Mouse (Mus musculus): ENCODE data around the gene Bad.
A peak's percentile ranks its signal among the peaks of the same experiment; 100 is the strongest.

Bad gene

GRCm38 (mm10) chr19:6968491-6969271 is 27.0 kb downstream of the Bad start:
- no peak for DNase-seq (ENCODE audit: low spot score)

- DNase-seq (ENCODE audit: low spot score): no peak
These were observed 27.6 kb downstream of the Bad start for GRCm38 (mm10) chr19:6969291-6969664.

- DNase-seq (ENCODE audit: low spot score): no peak
These were observed 28.2 kb downstream of the Bad start for GRCm38 (mm10) chr19:6969665-6970381.

GRCm38 (mm10) chr19:6970460-6971085 is 28.9 kb downstream of the Bad start:
- peak; percentile 66 for DNase-seq (ENCODE audit: low spot score)

GRCm38 (mm10) chr19:6971644-6972043 is 30.0 kb downstream of the Bad start:
- no peak for DNase-seq (ENCODE audit: low spot score)

GRCm38 (mm10) chr19:6972247-6972917 is 30.7 kb downstream of the Bad start:
- no peak for DNase-seq (ENCODE audit: low spot score)

GRCm38 (mm10) chr19:6973581-6974190 is 32.0 kb downstream of the Bad start:
- no peak for DNase-seq (ENCODE audit: low spot score)

GRCm38 (mm10) chr19:6974211-6975205 is 32.8 kb downstream of the Bad start, which contains the start of gene Ppp1r14b:
Ppp1r14b (plus strand) TSS chr19:6974968.
- DNase-seq (ENCODE audit: low spot score): peak; percentile 76

GRCm38 (mm10) chr19:6975537-6976521 is 34.2 kb downstream of the Bad start, which contains the start of gene Plcb3:
Plcb3 (minus strand) TSS chr19:6976470.
- peak; percentile 73 for DNase-seq (ENCODE audit: low spot score)

- DNase-seq (ENCODE audit: low spot score): no peak
These were observed 36.3 kb downstream of the Bad start for GRCm38 (mm10) chr19:6977759-6978638.

- DNase-seq (ENCODE audit: low spot score): no peak
These were observed 36.9 kb downstream of the Bad start for GRCm38 (mm10) chr19:6978639-6978974.

- no peak for DNase-seq (ENCODE audit: low spot score)
These were observed 37.4 kb downstream of the Bad start for GRCm38 (mm10) chr19:6979001-6979479.

- DNase-seq (ENCODE audit: low spot score): peak; percentile 99
These were observed 38.1 kb downstream of the Bad start for GRCm38 (mm10) chr19:6979486-6980380.

- DNase-seq (ENCODE audit: low spot score): peak; percentile 98
These were observed 38.9 kb downstream of the Bad start, which contains the start of gene Fkbp2 for GRCm38 (mm10) chr19:6980381-6981093. Fkbp2 (minus strand) TSS chr19:6980501.

GRCm38 (mm10) chr19:6981465-6981864 is 39.8 kb downstream of the Bad start:
- no peak for DNase-seq (ENCODE audit: low spot score)

GRCm38 (mm10) chr19:6983621-6984020 is 42.0 kb downstream of the Bad start:
- no peak for DNase-seq (ENCODE audit: low spot score)
